Mouse (Mus musculus) MEL-GATA-1-ER (cell line): ENCODE data around the gene Dnajb14.
"Not testable (repeated sequence)": the region's sequence is repeated elsewhere in the genome, so short reads cannot be mapped to it uniquely, and the experiment has no call there.

Experiments used
- DNase-seq: peaks from one replicate; pipeline ENCODE4 v3.0.0-alpha.2; 2012; ENCODE audit warnings: low read depth; ENCODE audit errors: extremely low read depth

The Dnajb14 gene

DNA sequence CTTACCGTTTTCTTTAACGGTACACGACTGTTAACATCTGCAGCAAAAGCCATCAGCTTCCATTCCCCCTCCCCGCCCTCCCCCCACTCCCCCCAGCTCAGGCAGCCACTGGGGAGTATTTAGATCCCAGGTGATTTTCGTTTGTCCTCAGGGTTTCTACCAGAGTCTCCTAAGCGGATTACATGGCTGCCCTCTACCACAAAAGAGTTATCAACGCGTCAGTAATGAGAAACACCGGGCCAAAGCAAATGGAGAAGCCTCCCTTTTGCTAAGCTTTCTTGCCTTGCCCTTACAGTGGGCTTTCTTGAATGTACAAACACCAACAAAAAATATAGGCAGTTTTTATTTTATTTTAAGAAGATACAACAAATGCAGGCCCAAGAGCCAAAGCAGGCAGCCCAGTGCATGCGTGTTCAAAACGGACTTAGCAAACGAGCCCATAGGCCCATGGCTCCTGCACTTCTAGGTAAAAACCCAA, 50.3 kb downstream of the Dnajb14 start:
- no peak for DNase-seq

- peak; percentile 78 for DNase-seq
Observed at GRCm38 (mm10) chr3:137918172-137918931, 50.9 kb downstream of the Dnajb14 start, which contains the start of gene Lamtor3. Gene Lamtor3, plus strand, starts transcription at chr3:137918506.

DNA sequence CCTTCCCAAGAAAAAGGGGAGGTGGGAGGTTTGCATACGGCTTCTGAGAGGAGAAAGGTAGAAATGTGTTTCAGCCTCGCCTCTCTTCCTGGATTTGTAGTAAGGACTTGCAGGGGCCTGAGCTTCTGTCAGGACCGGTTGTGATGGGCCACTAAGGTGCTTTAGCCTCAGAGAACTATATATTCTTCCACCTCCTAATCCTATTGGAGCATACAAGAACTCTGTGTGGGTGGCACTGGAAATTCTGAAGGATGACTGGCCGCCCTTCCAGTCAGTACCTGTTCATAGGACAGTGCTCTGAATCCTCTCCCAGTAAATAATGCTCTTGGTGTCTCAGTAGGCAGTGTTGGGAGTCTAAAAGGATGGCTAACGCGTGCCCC, 51.4 kb downstream of the Dnajb14 start:
- peak; percentile 67 for DNase-seq

DNA sequence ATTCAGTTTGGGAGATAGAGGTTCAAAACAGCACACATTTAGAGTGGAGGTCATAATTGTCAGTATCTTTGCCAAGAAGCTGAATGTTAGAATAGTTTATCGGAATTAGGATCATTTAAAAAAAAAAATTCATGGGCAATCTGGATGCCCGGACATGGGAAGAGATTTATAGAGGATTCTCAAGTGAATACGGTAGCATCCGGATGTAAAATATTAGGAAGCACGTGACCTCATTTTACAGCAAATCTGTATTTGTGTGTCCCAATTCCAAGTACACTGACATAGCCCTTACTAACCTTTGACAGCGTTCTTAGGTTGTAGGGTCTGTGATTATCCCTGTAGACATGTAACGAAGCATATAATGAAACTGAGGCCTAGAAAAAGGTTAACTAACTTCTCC, 51.9 kb downstream of the Dnajb14 start:
- DNase-seq: no peak

DNA sequence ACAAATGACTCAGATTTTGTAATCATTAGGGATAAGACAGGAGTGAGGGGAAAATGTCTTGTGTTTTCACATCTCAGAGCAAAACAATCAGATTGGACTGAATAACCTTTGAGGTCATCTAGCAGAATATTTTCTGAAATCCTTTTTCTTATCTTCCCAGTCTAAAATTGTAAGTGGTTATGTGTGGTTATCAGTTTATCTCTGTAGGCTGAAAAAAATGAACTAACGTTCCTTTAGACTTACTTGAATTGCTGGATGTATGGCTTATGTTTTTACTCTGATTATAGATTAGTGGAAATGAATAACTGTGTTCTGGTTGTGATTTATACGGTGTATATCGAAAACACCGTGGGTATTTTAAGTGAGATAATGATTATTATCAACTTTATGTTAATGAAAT, 53.1 kb downstream of the Dnajb14 start:
- no peak for DNase-seq

DNA sequence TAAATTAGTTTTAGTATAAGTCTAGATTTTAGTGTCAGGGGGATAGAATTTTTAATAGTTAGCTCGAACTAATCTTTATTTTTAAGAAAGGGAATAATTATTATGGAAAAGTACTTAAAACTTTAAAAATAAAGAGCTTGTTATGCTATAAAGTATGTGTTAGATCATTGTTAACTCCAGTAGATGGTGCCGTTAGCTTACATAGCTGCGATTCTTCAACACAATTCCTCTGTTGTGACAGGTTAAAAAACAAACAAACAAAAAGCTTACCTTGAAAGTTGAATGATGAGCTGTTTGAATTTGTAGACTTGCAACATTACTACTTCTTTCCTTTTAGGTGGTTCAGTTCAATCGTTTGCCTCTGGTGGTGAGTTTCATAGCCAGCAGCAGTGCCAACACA, 59.5 kb downstream of the Dnajb14 start:
- no peak for DNase-seq

DNA sequence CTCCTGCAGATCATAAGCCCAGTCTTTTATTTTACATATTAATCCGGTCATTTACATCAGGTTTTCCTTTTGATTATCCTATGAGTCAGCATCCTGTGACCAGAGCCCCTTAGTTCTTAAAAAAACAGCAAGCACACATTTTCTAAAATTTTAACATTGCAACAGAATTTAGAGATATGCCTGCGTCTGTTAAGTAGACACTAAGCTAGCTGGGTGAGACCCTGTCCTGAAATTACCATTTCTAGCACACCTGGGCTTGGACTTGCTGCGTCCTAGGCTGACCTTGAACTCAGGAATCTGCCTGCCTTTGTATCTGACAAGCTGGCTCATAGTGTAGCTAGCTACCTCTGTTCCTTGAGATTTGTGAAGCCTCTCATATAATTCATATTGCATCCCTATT, 62.5 kb downstream of the Dnajb14 start:
- no peak for DNase-seq

GRCm38 (mm10) chr3:137932748-137933147, 65.3 kb downstream of the Dnajb14 start:
- no peak for DNase-seq

GRCm38 (mm10) chr3:137933986-137934385, 66.5 kb downstream of the Dnajb14 start:
- DNase-seq: no peak

- no peak for DNase-seq
Observed at GRCm38 (mm10) chr3:137935570-137936525, 68.4 kb downstream of the Dnajb14 start.

DNA sequence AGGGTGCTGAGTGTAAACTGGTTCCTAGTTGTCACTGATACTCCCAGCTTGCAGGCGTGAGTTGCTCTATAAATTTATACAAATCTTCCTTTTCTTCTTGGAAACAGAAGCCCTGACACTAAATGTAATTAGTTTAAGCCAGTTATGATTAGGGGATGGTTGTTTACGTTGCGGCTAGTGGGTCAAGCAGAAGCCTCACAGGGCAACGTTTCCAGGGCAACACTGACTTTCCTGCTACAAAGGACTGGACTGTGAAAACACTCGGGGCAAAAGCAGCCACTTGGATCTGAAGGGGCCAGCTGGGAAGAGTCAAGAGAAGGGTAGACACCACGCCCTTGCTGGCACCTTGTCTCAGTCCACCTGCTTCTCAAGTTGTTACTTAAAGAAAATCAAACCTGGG, 69.1 kb downstream of the Dnajb14 start:
- DNase-seq: no peak

- DNase-seq: no peak
Observed at GRCm38 (mm10) chr3:137938608-137939007, 71.1 kb downstream of the Dnajb14 start.

DNA sequence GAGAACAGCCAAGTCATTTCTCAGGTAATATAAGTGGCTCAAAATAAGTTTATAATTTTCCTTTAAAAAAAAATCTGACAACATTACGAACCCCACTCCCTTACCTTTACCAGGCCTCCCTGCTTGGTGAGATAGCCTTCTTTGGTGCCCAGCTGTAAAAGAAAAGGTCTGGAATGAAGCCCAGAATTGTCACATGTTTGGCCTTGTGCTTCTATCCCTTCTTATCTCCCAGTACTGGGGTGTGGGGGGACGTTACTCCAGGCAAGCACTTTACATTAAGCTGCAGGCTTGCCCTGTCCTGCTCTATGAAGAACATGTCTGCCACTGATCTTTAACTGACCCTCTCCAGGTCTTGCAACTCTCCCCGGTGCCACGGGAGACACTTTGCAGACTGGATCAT, 73.3 kb downstream of the Dnajb14 start:
- peak; percentile 98 for DNase-seq

DNA sequence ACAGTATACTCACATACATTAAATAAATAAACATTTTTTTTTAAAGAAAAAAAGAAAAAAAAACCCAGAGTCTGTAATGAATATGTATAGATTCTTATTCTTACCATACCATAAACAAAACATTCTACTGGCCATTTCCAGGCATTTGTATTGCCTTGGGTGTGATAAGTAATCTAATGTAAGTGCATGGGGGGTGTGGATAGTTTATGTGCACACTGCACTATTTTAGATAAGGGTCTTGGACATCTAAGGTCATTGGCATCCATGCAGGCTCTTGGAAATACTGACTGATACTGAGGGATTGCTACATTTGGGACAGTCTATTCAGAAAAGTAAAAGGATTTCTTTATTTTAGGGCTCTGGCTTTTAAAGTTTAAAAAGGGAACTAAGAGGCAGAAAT, 74.1 kb downstream of the Dnajb14 start:
- no peak for DNase-seq

DNA sequence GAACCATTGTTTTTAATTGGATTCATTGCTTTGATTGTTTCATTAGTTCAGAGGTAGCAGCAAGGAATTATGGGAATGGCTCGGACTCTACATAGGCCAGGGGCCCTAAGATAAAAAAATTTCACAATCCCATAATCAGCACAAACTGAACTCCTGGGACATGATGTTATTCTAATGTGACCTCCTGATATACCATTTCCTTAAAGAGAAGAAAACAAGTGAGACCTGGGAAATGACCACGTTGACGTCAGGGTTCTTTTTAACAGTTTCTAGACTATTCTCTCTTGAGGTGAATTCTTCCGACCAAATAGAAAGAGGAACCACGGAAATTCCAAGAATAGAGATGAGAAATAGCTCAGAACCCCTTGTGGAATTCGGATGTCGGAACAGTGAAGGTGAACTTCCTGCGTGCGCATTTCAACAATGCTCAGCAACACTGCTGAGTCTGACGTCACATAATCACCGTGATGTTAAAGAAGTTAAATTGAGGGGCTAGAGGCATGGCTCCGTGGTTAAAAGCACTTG, 74.7 kb downstream of the Dnajb14 start:
- no peak for DNase-seq

DNA sequence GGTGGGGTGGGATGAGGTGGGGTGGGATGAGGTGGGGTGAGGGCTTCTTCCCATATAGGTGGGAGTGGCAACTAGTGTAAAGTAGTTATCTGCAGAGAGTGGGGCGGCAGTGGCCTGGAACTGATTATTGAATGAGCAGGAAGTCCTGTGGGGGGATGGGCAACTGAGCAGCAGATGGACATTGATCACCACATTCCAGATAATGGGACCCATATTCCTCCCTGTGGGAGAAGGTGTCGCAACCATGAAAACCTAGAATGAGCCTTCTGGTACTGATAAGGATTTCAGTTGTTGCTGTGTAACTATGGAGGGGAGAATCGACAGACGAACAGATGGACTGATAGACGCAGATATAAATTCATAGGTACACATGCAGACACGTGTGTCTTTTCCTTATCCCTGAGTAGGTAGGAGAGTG, 76.3 kb downstream of the Dnajb14 start:
- no peak for DNase-seq

DNA sequence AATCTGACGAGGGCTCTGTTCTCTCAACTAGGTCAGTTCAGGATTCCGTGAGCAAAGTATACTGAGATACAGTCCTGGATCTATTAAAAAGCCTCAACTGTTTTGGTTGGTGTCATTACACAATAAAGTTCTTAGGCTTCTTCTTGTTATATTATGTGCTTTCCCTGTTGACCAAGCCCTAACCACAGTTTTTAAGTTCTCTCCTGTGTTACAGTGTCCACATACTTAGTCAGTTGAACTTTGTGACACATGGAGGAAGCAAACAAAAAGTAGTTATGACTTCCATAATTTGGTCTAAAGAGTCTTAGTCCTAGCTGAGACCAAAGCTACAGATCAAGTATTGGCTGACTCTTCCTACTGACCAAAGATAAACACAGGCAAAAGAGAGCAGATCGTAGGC, 79.4 kb downstream of the Dnajb14 start:
- no peak for DNase-seq

DNA sequence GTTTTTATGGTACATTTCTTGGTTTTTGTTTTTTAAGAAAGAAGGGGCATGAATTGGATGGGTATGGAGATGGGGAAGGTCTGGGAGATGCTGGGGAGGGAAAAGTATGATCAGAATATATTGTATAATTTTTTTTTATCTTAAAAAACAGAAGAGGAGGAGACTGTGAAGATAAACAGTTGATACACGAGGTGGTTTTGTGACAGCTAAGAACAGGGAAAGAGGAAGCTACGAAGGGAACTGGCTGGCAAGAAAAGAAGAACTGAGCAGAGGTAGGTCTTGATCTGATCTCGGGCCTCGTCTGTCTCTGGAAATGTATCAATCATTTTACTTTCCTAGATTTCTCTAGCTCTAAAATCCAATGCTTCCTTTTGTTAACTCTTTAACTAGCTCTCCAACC, 80.0 kb downstream of the Dnajb14 start:
- peak; percentile 93 for DNase-seq

DNA sequence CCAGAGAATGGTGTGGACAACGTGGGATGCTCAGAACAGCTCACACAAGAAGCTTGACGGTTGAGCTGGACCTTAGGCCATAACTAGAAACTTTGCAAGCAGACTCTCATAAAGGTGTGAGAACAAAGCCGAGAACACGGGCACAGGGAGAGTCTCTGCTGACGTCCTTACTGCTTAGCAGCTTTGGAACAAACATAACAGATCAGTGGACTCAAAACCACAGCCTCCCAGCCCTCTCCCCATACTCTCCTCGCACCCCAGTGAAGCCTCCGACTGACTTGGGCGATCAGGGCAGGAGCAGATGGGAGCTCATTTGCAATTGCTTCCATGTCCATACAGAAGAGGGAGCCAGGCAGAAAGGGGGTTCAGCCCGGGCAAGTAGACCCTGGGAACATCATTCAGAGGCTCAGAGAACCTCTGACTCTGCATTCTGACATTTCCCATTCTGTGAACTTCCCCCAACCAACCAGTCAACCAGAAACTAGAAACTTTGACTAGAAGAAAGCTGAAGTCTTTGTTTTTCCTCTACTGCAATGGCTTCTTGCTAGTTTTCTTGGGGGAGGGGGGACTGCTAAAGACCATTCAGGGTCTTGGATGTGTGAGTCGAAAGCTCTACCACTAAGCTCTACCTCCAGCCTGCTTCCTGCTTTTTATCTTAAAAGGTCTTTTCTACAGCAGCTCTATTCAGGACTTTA, 82.9 kb downstream of the Dnajb14 start:
- no peak for DNase-seq

- DNase-seq: not testable (repeated sequence)
Observed at GRCm38 (mm10) chr3:137951302-137951701, 83.8 kb downstream of the Dnajb14 start.

DNA sequence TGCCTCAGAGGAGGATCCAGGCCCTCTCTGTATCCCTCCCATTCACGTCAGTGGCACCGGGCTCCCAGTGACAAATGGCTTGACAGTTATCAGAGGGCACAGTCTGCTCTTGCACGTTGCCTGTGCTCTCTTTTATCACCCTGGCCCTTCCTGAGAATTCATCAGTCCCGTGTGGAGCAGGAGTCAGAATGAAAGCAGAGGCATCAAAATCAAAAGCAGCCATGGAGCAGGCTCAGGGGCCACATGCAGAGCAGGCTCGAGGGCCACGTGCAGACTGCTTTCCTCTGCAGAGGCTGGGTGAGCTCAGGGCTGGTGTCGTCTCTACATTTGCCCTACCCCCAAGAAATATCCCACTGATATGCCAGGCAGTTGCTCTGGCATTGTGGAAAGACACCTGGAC, 84.3 kb downstream of the Dnajb14 start:
- peak; percentile 71 for DNase-seq
